Mouse (Mus musculus) C3H10T1/2 (cell line): ENCODE measurements around the gene Tas2r103. TPM values are rescaled to one million over a fixed set of nuclear protein-coding genes. Genes with fewer than 3 reads are reported as not detected.

Source experiments
- polyA plus RNA-seq, 2 experiments: library from polyadenylated mRNA; unstranded; fragments of >200 nt; fragmentation: generic; extraction: Trizol; gene quantifications; one replicate each; pipeline ENCODE4 v1.2.1; 2012; ENCODE audit warnings: missing spikeins in 2 of 2

Gene Tas2r103
- polyA plus RNA-seq: not detected

DNA sequence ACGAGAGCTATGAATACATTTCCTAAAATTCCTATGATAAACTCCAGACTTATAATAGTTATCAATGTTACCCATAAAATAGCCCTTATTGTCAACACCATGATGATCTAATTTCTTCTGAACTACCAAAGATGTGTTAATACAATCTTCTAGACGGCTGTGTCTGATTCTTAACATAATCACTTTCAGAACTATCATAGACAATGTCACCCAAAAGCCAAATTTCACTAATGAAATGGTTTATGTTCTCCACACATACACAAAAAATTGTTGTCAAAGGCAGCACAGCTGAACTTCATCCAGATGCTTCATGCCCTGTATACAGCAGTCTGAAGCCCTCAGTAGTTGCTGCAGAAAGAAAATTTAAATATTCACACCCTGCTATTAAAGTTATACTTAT, at the start of gene Tas2r103:
Gene Tas2r103, minus strand, starts transcription at position 101 of the 400 bp plus-strand sequence.

DNA sequence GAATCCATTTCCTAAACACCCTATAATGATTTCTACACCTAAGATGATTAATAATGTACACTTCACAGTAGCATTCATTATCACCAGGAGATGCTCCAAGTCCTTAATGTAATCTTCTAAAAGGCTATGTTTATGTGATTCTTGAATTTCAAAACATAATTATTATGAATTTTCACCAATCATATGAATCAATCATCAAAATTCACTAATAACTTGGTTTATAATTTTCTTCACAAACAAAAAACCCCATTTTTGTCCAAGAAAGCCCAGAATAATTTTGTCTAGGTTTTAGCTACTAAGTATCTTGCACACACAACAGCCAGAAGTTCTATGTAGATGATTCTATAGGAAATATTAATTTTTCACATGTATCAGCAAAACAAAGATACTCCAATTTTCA, 18.8 kb upstream of the Tas2r103 start, which contains the start of gene Tas2r140:
Gene Tas2r140, minus strand, starts transcription at position 101 of the 400 bp plus-strand sequence.

Other genes with a start within 250 kb of the Tas2r103 start
- not detected for gene Tas2r117, start 234.3 kb downstream of the Tas2r103 start, polyA plus RNA-seq
- not detected for gene Tas2r123, start 190.0 kb downstream of the Tas2r103 start, polyA plus RNA-seq
- gene Tas2r116, start 181.7 kb downstream of the Tas2r103 start, polyA plus RNA-seq: not detected
- not detected for gene Tas2r110, start 169.1 kb downstream of the Tas2r103 start, polyA plus RNA-seq
- gene Tas2r113, start 144.1 kb downstream of the Tas2r103 start, polyA plus RNA-seq: not detected
- not detected for gene Tas2r125, start 127.5 kb downstream of the Tas2r103 start, polyA plus RNA-seq
- gene Tas2r129, start 86.0 kb downstream of the Tas2r103 start, polyA plus RNA-seq: not detected
- not detected for gene Tas2r131, start 79.2 kb downstream of the Tas2r103 start, polyA plus RNA-seq
- not detected for gene Tas2r109, start 56.1 kb downstream of the Tas2r103 start, polyA plus RNA-seq
- not detected for gene Tas2r140, start 18.7 kb upstream of the Tas2r103 start, polyA plus RNA-seq
- 10 to 100 TPM in 1 of 2 experiments, 1 to 10 TPM in 1; 1.8 to 17.7 TPM for gene Smim10l1, start 67.8 kb upstream of the Tas2r103 start, polyA plus RNA-seq